Mouse (Mus musculus) kidney, embryonic 15.5 days (tissue): ENCODE measurements around the gene Fam102b. TPM values are rescaled to one million over a fixed set of nuclear protein-coding genes. Genes with fewer than 3 reads are reported as not detected.

Source experiments
- ATAC-seq: fragments of 200-750 bp; cut with Nextera tagmentation; replicated peaks from 2 replicates; pipeline ENCODE4 v1.8.0; 2017; ENCODE audit warnings: moderate TSS enrichment; ENCODE audit not compliant: low FRiP score
- H3K27ac ChIP-seq: fragments of 300-500 bp; sonication (generic); 2 replicates; pipeline ENCODE4 v1.5.1; 2015; ENCODE audit warnings: mild to moderate bottlenecking, inconsistent platforms
- H3K27me3 ChIP-seq: fragments of 300-500 bp; sonication (generic); 2 replicates; pipeline ENCODE4 v1.6.1; 2015; ENCODE audit warnings: inconsistent platforms
- H3K36me3 ChIP-seq: fragments of 300-500 bp; sonication (generic); 2 replicates; pipeline ENCODE4 v1.6.1; 2015; ENCODE audit warnings: inconsistent platforms
- H3K4me1 ChIP-seq: fragments of 300-500 bp; sonication (generic); 2 replicates; pipeline ENCODE4 v1.6.1; 2015; ENCODE audit warnings: inconsistent platforms
- H3K4me2 ChIP-seq: fragments of 300-500 bp; sonication (generic); 2 replicates; pipeline ENCODE4 v1.6.1; 2015; ENCODE audit warnings: moderate library complexity, mild to moderate bottlenecking, inconsistent platforms
- H3K4me3 ChIP-seq: fragments of 300-500 bp; sonication (generic); replicated peaks from 2 replicates; pipeline ENCODE4 v1.5.1; 2015; ENCODE audit warnings: mild to moderate bottlenecking, inconsistent platforms
- H3K9ac ChIP-seq: fragments of 300-500 bp; sonication (generic); 2 replicates; pipeline ENCODE4 v1.6.1; 2015; ENCODE audit warnings: mild to moderate bottlenecking, inconsistent platforms
- H3K9me3 ChIP-seq: fragments of 300-500 bp; sonication (generic); replicated peaks from 2 replicates; pipeline ENCODE4 v1.6.1; 2016; ENCODE audit warnings: inconsistent platforms
- WGBS: fragments of 180-500 bp; shearing (Covaris S2); methylation state at CpG from one replicate; pipeline ENCODE4 v1.1.7; 2015; ENCODE audit warnings: mixed read lengths; 5-methylcytosine and 5-hydroxymethylcytosine counted together
- polyA plus RNA-seq: library from polyadenylated mRNA; unstranded; fragments of >200 nt; fragmentation: Nextera tagmentation; extraction: Ambion mirVana; gene quantifications from 2 replicates; pipeline ENCODE4 v1.2.1, GENCODE M21; 2015

The Fam102b gene
- 4.7 and 4.9 TPM in 2 replicates for polyA plus RNA-seq

DNA sequence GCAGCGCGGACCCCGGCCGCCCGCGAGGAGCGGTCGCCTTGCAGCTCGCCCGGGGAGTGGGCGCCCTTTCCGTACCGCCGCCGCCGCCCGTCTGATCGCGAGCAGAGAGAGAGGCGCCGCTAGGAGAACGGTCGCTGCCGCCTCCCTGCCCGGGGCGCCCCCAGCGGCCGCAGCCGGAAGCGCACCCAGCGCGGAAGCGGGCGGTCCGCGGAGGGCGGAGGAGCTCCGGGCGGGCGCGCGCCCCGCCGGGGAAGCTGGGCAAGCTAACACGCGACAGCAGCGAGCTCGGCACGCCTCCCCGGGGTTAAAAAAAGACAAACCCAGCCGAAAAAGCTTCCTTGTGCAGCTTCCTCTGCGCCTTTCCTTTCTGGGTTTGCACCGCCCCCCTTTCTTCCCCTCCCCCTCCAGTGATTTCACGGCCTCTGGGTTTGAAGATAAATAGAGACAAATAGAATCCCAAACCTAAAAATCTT lies at the start of gene Fam102b:
Gene Fam102b (minus strand): TSS at position 93 of the 473 bp plus-strand sequence.
- peak within 1 kb of the TSS; percentile 75 for H3K4me3 ChIP-seq
- peak; percentile 86 for ATAC-seq

DNA sequence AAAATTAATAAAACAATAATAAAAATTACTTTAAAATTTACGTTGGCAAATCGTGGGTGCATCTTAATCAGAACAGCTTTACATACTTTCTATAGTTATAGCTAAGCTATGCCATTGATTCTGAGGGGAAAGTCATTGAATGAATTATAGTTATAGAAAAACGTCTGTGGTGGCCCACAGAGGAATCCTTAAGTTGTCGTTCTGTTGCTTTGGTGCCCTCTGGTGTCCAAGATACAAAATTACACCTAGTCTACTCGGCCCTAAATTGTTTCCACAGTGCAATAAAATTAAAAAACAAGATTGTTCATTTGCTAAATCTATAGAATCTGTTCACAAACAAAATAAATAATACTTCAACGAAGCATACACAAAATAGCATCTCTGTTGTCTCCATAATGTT lies 35.6 kb upstream of the Fam102b start:
- Histone ChIP-seq H3K4me2 (no peak overlapping the region), H3K36me3 (no peaks in the 10 kb centered on the region), H3K27ac (no peak overlapping the region), H3K27me3 (0 out of 2 replicates have a peak, but pooled peaks cover 5% of the 10 kb centered on the region), H3K9me3 (no peaks in the 10 kb centered on the region), H3K4me3 (no peak overlapping the region), H3K9ac (no peak overlapping the region), H3K4me1 (no peaks in the 10 kb centered on the region)
- 2% methylated on average over 6 of the region's 6 CpGs for WGBS
- no peak for ATAC-seq

More for the DNA sequence above, at the start of gene Fam102b:
- under 1% methylated on average over 36 of the region's 54 CpGs for WGBS
- Histone ChIP-seq H3K4me2 (peak within 1 kb of the TSS; percentile 90), H3K4me1 (peaks cover 24% of the 10 kb centered on the region), H3K9ac (peak within 1 kb of the TSS; percentile 78), H3K36me3 (no peaks in the 10 kb centered on the region), H3K27me3 (no peaks in the 10 kb centered on the region), H3K9me3 (no peaks in the 10 kb centered on the region), H3K27ac (peak within 1 kb of the TSS; percentile 81)

DNA sequence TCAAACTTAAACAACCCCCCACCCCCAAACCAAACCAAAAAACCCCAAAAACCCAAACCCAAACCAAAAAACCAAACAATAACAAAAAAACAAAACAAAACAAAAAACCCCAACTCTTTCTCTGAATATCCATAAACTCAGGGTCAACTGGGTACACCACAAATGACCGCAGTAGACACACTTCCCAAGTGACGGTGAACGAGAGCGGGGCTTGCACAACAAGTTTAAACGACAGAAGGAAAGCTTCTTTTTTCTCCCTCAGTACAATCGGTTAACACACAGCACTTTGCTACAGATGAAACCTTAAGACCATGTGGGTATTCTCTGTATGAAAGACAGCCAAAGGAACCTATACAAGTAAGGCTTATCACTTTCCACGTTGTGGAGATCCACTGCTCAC lies 35.0 kb upstream of the Fam102b start:
- Histone ChIP-seq H3K4me3 (no peak overlapping the region), H3K27me3 (0 out of 2 replicates have a peak, but pooled peaks cover 5% of the 10 kb centered on the region), H3K9me3 (no peaks in the 10 kb centered on the region), H3K36me3 (no peaks in the 10 kb centered on the region), H3K4me2 (no peak overlapping the region), H3K4me1 (no peaks in the 10 kb centered on the region), H3K27ac (no peak overlapping the region), H3K9ac (no peak overlapping the region)
- no peak for ATAC-seq
- WGBS: 64% methylated on average over 7 of the region's 7 CpGs

DNA sequence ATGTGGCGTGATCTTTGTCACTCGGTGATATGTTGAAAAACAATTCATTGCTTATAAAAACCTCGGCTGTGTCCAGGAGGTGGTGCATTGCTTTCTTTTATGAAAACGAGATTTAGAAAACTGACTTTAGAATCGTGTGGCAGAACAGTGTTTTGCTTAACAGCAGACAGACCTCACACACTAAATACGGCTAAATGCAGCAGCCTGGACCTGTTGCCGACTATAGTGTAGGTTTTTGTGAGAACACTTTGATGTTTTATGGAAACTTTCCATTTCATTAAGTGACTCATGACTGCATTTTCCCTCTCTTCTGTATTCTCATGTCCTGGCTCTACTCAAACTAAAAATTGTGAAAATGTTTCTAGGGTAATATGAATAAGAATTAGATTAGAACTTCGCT lies 32.5 kb upstream of the Fam102b start:
- WGBS: 70% methylated on average over 8 of the region's 8 CpGs
- Histone ChIP-seq H3K36me3 (no peaks in the 10 kb centered on the region), H3K4me3 (no peak overlapping the region), H3K4me1 (no peaks in the 10 kb centered on the region), H3K9ac (no peak overlapping the region), H3K27ac (no peak overlapping the region), H3K27me3 (0 out of 2 replicates have a peak, but pooled peaks cover 5% of the 10 kb centered on the region), H3K9me3 (no peaks in the 10 kb centered on the region), H3K4me2 (no peak overlapping the region)
- no peak for ATAC-seq

DNA sequence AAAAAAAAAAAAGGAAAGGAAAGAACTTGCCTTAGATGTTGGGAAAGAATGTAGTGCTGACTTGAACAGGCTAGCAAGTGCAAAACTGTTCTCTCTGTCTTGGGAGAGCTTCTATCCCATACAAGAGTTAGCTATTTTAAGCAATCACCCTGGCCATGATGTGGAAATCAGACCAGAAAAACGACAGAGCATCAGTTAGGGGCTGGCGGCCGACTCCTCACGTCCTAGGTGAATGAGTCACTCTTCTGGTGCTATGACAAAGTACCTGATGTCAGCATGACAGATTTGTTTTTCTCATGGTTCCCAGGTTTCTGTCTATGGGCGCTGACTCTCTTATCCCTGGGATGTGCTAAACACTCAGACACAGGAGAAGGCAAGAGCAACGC lies 24.5 kb upstream of the Fam102b start:
- 86% methylated on average over 6 of the region's 6 CpGs for WGBS
- H3K9me3 ChIP-seq: no peaks in the 10 kb centered on the region
- H3K27me3 ChIP-seq: no peaks in the 10 kb centered on the region
- no peak overlapping the region for H3K9ac ChIP-seq
- H3K4me3 ChIP-seq: no peak overlapping the region
- H3K4me1 ChIP-seq: peaks cover 8% of the 10 kb centered on the region; the same call in 1 of the 2 replicates
- H3K27ac ChIP-seq: no peak overlapping the region
- H3K4me2 ChIP-seq: no peak overlapping the region
- H3K36me3 ChIP-seq: no peaks in the 10 kb centered on the region
- no peak for ATAC-seq

DNA sequence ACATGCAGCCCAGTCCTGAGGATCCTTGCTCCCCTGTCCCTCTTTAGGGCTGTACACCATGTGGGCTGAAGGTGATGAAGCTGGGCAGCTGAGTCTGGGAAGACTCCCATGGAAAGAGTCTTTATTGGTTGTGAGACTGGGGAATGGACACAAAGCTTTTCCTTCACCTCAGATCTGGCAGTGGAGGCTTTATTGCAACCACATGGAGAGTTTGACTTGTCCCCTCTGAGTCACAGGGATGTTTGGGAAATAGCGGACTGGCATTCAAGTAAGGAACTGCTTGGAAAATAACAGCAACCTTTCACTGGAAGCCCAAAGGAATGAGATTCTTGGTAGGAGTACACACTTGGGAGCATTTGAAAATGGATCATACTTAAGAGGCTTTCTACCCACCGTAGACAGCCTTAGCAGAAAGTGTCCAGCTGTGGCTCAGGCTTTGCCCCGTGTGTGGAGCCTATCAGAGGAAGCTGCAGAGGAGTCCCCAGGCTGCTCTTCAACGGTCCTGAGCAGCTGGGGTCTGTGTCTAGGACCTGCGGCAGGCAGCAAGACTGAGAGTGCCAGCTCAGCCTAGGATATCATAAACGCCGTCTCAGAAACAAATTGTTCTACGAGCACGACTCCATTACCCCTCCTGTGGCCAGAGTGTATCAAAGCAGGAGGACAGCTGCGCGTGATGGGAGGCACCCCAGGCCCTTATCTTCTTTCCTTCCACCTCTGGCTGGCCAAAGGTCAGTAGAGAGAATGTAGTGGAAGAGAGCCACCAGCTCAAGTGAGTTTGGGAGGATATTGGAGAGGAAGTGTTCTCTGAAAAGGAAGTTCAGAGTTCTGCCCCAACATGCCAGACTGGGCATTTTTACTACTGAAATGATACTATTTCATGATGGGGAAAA lies 23.9 kb upstream of the Fam102b start:
- no peak overlapping the region for H3K4me2 ChIP-seq
- no peaks in the 10 kb centered on the region for H3K36me3 ChIP-seq
- peaks cover 8% of the 10 kb centered on the region; the same call in 1 of the 2 replicates for H3K4me1 ChIP-seq
- no peak for ATAC-seq
- H3K27me3 ChIP-seq: no peaks in the 10 kb centered on the region
- H3K27ac ChIP-seq: no peak overlapping the region
- H3K4me3 ChIP-seq: no peak overlapping the region
- H3K9me3 ChIP-seq: no peaks in the 10 kb centered on the region
- H3K9ac ChIP-seq: no peak overlapping the region
- WGBS: 25% methylated on average over 11 of the region's 11 CpGs

DNA sequence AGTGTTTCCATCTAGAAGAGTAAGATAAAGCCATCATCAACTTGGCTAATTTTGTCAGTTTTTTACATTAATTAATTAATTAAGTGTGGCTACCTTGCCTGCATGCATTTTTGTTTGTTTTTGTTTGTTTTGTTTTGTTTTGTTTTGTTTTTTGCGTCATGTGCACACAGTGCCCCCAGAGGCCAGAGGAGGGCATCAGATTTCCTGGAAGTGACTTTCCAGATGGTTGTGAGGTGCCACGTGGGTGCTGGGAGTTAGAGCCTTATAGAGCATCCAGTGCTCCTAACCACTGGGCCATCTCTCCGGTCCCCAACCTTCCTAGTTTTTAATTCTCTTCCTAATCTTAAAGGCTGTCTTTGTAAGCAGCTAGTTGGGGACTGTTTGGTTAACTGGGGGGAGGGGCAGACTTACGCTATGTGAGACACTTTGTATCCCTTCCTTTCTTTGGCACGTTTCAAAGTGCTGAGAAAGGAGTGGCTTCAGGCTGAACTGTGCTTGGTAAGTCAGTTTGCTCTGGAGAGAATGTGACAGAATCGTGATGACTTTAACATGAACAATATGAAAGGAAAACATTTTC lies 20.4 kb upstream of the Fam102b start:
- H3K4me2 ChIP-seq: no peak overlapping the region
- ATAC-seq: no peak
- H3K9me3 ChIP-seq: no peaks in the 10 kb centered on the region
- no peak overlapping the region for H3K9ac ChIP-seq
- no peaks in the 10 kb centered on the region for H3K36me3 ChIP-seq
- H3K4me3 ChIP-seq: no peak overlapping the region
- H3K27me3 ChIP-seq: no peaks in the 10 kb centered on the region
- H3K27ac ChIP-seq: no peak overlapping the region
- WGBS: 43% methylated on average over 6 of the region's 6 CpGs
- H3K4me1 ChIP-seq: peaks cover 8% of the 10 kb centered on the region; the same call in 1 of the 2 replicates

DNA sequence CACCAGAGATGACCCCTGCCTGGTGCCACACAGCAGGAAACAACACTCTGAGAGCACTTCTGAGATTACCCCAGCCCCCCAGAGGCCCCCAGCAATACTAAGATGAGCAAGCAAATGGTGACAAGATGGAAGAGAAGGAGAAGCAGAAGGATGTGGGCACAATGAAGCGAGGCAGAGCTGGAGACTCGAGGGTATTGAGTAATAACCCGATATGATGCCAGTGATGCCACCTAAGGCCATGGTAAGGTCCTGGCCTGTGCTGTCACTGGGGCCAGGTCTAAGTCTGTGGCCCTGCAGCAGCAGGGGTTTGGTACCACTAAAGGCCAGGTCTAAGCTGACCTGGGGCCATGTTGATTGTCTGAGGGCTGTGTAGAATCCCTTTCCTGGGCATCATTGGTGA lies 19.0 kb upstream of the Fam102b start:
- no peaks in the 10 kb centered on the region for H3K27me3 ChIP-seq
- no peak overlapping the region for H3K9ac ChIP-seq
- 82% methylated on average over 3 of the region's 3 CpGs for WGBS

DNA sequence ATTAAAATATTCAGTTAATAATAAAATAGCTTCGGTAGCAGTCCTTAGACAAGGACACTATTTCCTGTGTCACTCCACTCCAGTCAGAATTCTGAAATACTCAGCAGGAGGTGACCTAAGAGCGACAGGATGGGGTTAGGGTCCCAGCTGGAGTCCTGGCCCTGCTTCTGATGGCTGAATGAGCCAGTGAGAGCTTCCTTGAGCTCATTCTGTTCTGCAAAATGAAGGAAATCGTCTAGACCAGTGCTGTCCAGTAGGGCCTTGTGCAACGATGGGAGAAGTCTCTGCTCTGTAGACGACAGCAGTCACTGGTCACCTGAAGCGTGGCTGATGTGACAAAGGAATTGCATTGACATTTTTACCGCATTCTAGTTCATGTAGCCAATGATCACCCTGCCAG lies 16.0 kb upstream of the Fam102b start:
- WGBS: 76% methylated on average over 7 of the region's 7 CpGs
- no peak for ATAC-seq
- Histone ChIP-seq H3K4me1 (0 out of 2 replicates have a peak, but pooled peaks cover 4% of the 10 kb centered on the region), H3K9ac (no peak overlapping the region), H3K4me2 (no peak overlapping the region), H3K27me3 (no peaks in the 10 kb centered on the region), H3K36me3 (no peaks in the 10 kb centered on the region), H3K9me3 (no peaks in the 10 kb centered on the region), H3K4me3 (no peak overlapping the region), H3K27ac (no peak overlapping the region)

More for the DNA sequence above, 19.0 kb upstream of the Fam102b start:
- Histone ChIP-seq H3K4me2 (no peak overlapping the region), H3K4me1 (peaks cover 6% of the 10 kb centered on the region; the same call in 1 of the 2 replicates), H3K36me3 (no peaks in the 10 kb centered on the region), H3K4me3 (no peak overlapping the region), H3K9me3 (no peaks in the 10 kb centered on the region), H3K27ac (no peak overlapping the region)
- ATAC-seq: no peak

DNA sequence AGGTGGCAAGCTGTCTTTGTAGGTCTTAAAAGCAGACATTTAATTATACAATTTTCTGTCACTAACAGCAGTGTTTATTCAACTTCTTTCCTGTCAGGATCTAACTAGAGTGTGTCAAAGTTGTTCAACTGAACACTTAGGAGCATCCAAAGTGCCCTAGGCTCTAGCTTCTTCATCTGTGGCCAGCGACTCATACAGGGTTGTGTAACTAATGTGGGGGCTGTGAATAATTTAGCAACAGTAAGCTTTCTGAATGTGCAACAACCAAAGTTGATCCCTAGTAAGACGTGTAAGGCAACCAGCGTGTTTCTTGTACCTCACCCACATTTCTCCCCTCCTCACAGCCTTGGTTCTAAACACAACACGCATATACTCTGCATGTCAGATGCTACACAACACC lies 13.5 kb upstream of the Fam102b start:
- no peaks in the 10 kb centered on the region for H3K9me3 ChIP-seq
- H3K4me1 ChIP-seq: no peaks in the 10 kb centered on the region
- WGBS: 89% methylated on average over 4 of the region's 4 CpGs
- no peak overlapping the region for H3K4me3 ChIP-seq
- no peak overlapping the region for H3K27ac ChIP-seq
- H3K27me3 ChIP-seq: no peaks in the 10 kb centered on the region
- no peaks in the 10 kb centered on the region for H3K36me3 ChIP-seq
- H3K9ac ChIP-seq: no peak overlapping the region
- ATAC-seq: no peak
- no peak overlapping the region for H3K4me2 ChIP-seq

DNA sequence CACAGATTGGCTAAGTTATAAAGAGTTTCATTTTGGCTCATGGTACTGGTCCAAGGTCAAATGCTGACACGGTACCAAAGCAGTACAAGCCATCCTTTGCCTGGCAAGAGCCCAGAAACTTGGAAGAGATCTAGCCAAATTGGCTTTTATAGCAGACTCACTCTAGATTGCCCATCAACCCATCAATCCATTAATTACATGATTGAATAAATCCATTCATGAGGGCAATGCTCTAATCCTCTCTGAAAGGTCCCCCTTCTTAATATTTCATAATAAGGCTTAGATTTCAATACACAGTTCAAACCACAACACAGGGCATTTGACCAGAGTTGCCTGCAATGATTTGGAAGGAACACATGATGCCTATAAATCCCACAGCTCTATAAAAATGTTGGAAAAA lies 7.0 kb upstream of the Fam102b start:
- Histone ChIP-seq H3K27me3 (no peaks in the 10 kb centered on the region), H3K4me1 (peaks cover 10% of the 10 kb centered on the region; the same call in 1 of the 2 replicates), H3K9me3 (no peaks in the 10 kb centered on the region), H3K4me3 (no peak overlapping the region), H3K27ac (no peak overlapping the region), H3K4me2 (no peak overlapping the region), H3K9ac (no peak overlapping the region), H3K36me3 (no peaks in the 10 kb centered on the region)
- no peak for ATAC-seq
- WGBS: 86% methylated on average over 1 of the region's 1 CpGs

DNA sequence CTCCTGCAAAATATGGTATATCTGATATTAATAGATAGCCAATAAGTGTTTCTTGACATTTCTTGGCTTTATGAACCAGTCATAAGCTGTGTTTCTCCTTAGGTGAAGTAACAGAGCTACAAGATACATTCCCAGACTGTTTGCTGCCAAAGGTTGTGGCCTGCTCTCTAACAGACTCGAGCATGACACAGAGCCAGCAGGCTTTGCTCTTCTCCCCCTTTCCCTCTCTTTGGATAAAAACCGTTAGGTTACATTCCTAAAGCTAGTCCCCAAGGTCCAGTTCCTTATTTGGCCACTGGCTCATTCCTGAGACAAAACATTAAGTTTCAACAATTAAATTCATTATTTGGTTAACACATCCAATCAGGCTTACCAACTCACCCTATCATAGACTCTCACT lies 4.9 kb upstream of the Fam102b start:
- Histone ChIP-seq H3K27me3 (no peaks in the 10 kb centered on the region), H3K9me3 (no peaks in the 10 kb centered on the region), H3K9ac (no peak overlapping the region), H3K4me2 (no peak overlapping the region), H3K27ac (no peak overlapping the region), H3K4me1 (peaks cover 13% of the 10 kb centered on the region), H3K36me3 (no peaks in the 10 kb centered on the region), H3K4me3 (no peak overlapping the region)
- no peak for ATAC-seq
- 31% methylated on average over 2 of the region's 2 CpGs for WGBS
